Mouse (Mus musculus): ENCODE results near the gene Alpk1.

- TF ChIP-seq POLR2A (IDR thresholded peaks at IDR 0.05; ENCODE audit: insufficient read depth, low read depth, low read length) (no peak), CTCF (IDR thresholded peaks at IDR 0.05; ENCODE audit: insufficient read depth, low read depth, low read length) (no peak)
Observed at GRCm38 (mm10) chr3:127759212-127759611, 21.1 kb downstream of the Alpk1 start.

Measured in olfactory bulb, adult 2 months (tissue).